Mouse (Mus musculus) MEL (cell line): Measurements from ENCODE around the gene Acsm1. TPM values are rescaled to one million over a fixed set of nuclear protein-coding genes. Genes with fewer than 3 reads are reported as not detected.

ENCODE experiments used
- DNase-seq: peaks from one replicate; pipeline ENCODE4 v3.0.0; 2011; ENCODE audit warnings: low read depth, low spot score
- H3K27ac ChIP-seq: 2 replicates; pipeline ENCODE4 v1.5.1; 2012; ENCODE audit warnings: low read depth, mild to moderate bottlenecking, control low read depth, low read length, moderate library complexity; ENCODE audit not compliant: control insufficient read depth
- H3K27me3 ChIP-seq, 2 experiments: fragments of 150-350 bp in 1 of 2; sonication (generic) in 1 of 2; 2 replicates each; pipeline ENCODE4 v1.6.1; 2012; ENCODE audit warnings: low read length in 2 of 2, mild to moderate bottlenecking in 2 of 2, improper control_type of control experiment in 1 of 2, moderate library complexity in 1 of 2; ENCODE audit not compliant: insufficient read depth in 2 of 2, control insufficient read depth in 1 of 2
- H3K36me3 ChIP-seq, 2 experiments: 2 replicates each; pipeline ENCODE4 v1.6.1; 2012 to 2014; ENCODE audit warnings: low read length in 2 of 2, improper control_type of control experiment in 1 of 2, inconsistent platforms in 1 of 2, mild to moderate bottlenecking in 1 of 2; ENCODE audit not compliant: insufficient read depth in 2 of 2, control insufficient read depth in 1 of 2
- H3K4me1 ChIP-seq, 2 experiments: fragments of 150-350 bp in 1 of 2; sonication (generic) in 1 of 2; 2 replicates each; pipeline ENCODE4 v1.6.1; 2012; ENCODE audit warnings: low read length in 2 of 2, improper control_type of control experiment in 1 of 2, mild to moderate bottlenecking in 1 of 2; ENCODE audit not compliant: insufficient read depth in 2 of 2, control insufficient read depth in 1 of 2
- H3K4me3 ChIP-seq, 2 experiments: fragments of 150-350 bp in 1 of 2; sonication (generic) in 1 of 2; 2 replicates each; pipeline ENCODE4 v1.5.1; 2012; ENCODE audit warnings: low read depth in 2 of 2, low read length in 2 of 2, mild to moderate bottlenecking in 2 of 2, moderate library complexity in 2 of 2, control low read depth in 1 of 2, improper control_type of control experiment in 1 of 2; ENCODE audit not compliant: control insufficient read depth in 1 of 2, insufficient read depth in 1 of 2
- H3K79me2 ChIP-seq: 2 replicates; pipeline ENCODE4 v1.6.1; 2012; ENCODE audit warnings: mild to moderate bottlenecking, low read length, moderate library complexity; ENCODE audit not compliant: control insufficient read depth, poor library complexity, insufficient read depth
- H3K9ac ChIP-seq: 2 replicates; pipeline ENCODE4 v1.6.1; 2012; ENCODE audit warnings: low read depth, mild to moderate bottlenecking, control low read depth, low read length, moderate library complexity; ENCODE audit not compliant: control insufficient read depth, poor library complexity, severe bottlenecking
- H3K9me3 ChIP-seq: fragments of 150-350 bp; sonication (generic); replicated peaks from 2 replicates; pipeline ENCODE4 v1.6.1; 2012; ENCODE audit warnings: mild to moderate bottlenecking, low read length, improper control_type of control experiment, moderate library complexity; ENCODE audit not compliant: insufficient read depth
- CHD1 ChIP-seq: IDR thresholded peaks from 2 replicates; pipeline ENCODE4 v1.6.1; 2012; ENCODE audit warnings: low read depth, mild to moderate bottlenecking, inconsistent platforms, low read length, improper control_type of control experiment
- CTCF ChIP-seq, 3 experiments: IDR thresholded peaks in 2 of 3; conservative IDR thresholded peaks in 1 of 3; 2 replicates each; pipeline ENCODE4 v1.5.1; 2011 to 2012; ENCODE audit warnings: low read length in 3 of 3, low read depth in 2 of 3, mild to moderate bottlenecking in 2 of 3, improper control_type of control experiment in 1 of 3, inconsistent platforms in 1 of 3, mixed read lengths in 1 of 3, moderate library complexity in 1 of 3; ENCODE audit not compliant: control insufficient read depth in 1 of 3, insufficient read depth in 1 of 3, poor library complexity in 1 of 3, severe bottlenecking in 1 of 3
- E2F4 ChIP-seq: IDR thresholded peaks from 2 replicates; pipeline ENCODE4 v1.6.1; 2011; ENCODE audit warnings: low read depth, low read length, improper control_type of control experiment, borderline replicate concordance
- ELF1 ChIP-seq: IDR thresholded peaks from 2 replicates; pipeline ENCODE4 v1.6.1; 2014; ENCODE audit warnings: low read depth, mild to moderate bottlenecking, inconsistent platforms, low read length, improper control_type of control experiment, moderate library complexity
- HCFC1 ChIP-seq: IDR thresholded peaks from 2 replicates; pipeline ENCODE4 v1.6.1; 2012; ENCODE audit warnings: low read depth, mild to moderate bottlenecking, inconsistent platforms, low read length, improper control_type of control experiment, moderate library complexity
- JUND ChIP-seq: IDR thresholded peaks from 2 replicates; pipeline ENCODE4 v1.6.1; 2011; ENCODE audit warnings: low read depth, mild to moderate bottlenecking, improper control_type of control experiment, low read length
- KAT2A ChIP-seq: conservative IDR thresholded peaks from 2 replicates; pipeline ENCODE4 v1.6.1; 2012; ENCODE audit warnings: low read depth, low read length, improper control_type of control experiment, inconsistent platforms
- MAFK ChIP-seq: IDR thresholded peaks from 2 replicates; pipeline ENCODE4 v1.6.1; 2011; ENCODE audit warnings: low read depth, mild to moderate bottlenecking, low read length, improper control_type of control experiment, borderline replicate concordance
- MXI1 ChIP-seq: IDR thresholded peaks from 2 replicates; pipeline ENCODE4 v1.6.1; 2011; ENCODE audit warnings: mild to moderate bottlenecking, low read depth, low read length, improper control_type of control experiment
- MYC ChIP-seq: IDR thresholded peaks from 2 replicates; pipeline ENCODE4 v1.6.1; 2011; ENCODE audit warnings: low read depth, mild to moderate bottlenecking, low read length, improper control_type of control experiment, moderate library complexity
- NRF1 ChIP-seq: IDR thresholded peaks from 2 replicates; pipeline ENCODE4 v1.6.1; 2014; ENCODE audit warnings: low read depth, mild to moderate bottlenecking, inconsistent platforms, low read length, improper control_type of control experiment, moderate library complexity; ENCODE audit not compliant: poor library complexity, insufficient read depth, severe bottlenecking
- POLR2A ChIP-seq, 2 experiments: IDR thresholded peaks; 2 replicates each; pipeline ENCODE4 v1.6.1; 2011 to 2012; ENCODE audit warnings: low read length in 2 of 2, mild to moderate bottlenecking in 2 of 2, control low read depth in 1 of 2, improper control_type of control experiment in 1 of 2, low read depth in 1 of 2, moderate library complexity in 1 of 2; ENCODE audit not compliant: control insufficient read depth in 1 of 2, insufficient read depth in 1 of 2, poor library complexity in 1 of 2
- RCOR1 ChIP-seq: IDR thresholded peaks from 2 replicates; pipeline ENCODE4 v1.6.1; 2012; ENCODE audit warnings: low read depth, mild to moderate bottlenecking, inconsistent platforms, low read length, improper control_type of control experiment
- SIN3A ChIP-seq: IDR thresholded peaks from 2 replicates; pipeline ENCODE4 v1.6.1; 2012; ENCODE audit warnings: low read length, improper control_type of control experiment, inconsistent platforms
- USF1 ChIP-seq: IDR thresholded peaks from 2 replicates; pipeline ENCODE4 v1.6.1; 2014; ENCODE audit warnings: low read depth, mild to moderate bottlenecking, inconsistent platforms, low read length, improper control_type of control experiment, moderate library complexity
- ZC3H11A ChIP-seq: IDR thresholded peaks from 2 replicates; pipeline ENCODE4 v1.6.1; 2012; ENCODE audit warnings: low read depth, mild to moderate bottlenecking, inconsistent platforms, low read length, improper control_type of control experiment
- ZNF384 ChIP-seq: IDR thresholded peaks from 2 replicates; pipeline ENCODE4 v1.6.1; 2012; ENCODE audit warnings: low read depth, mild to moderate bottlenecking, inconsistent platforms, low read length, improper control_type of control experiment
- polyA plus RNA-seq, 2 experiments: library from polyadenylated mRNA; stranded (reverse) in 1 of 2; unstranded in 1 of 2; fragments of >175 nt in 1 of 2; fragments of >200 nt in 1 of 2; gene quantifications; 2 replicates each; pipeline versions ENCODE4 v1.2.1 to v1.2.4; 2012; ENCODE audit warnings: low replicate concordance in 2 of 2, low read depth in 1 of 2; ENCODE audit not compliant: insufficient read length in 2 of 2, insufficient read depth in 1 of 2, missing spikeins in 1 of 2
- total RNA-seq: library from RNA; depleted of rRNA; stranded (reverse); fragments of 300-350 nt; gene quantifications from 2 replicates; pipeline ENCODE4 v1.2.3, GENCODE M21; 2012

Acsm1 gene
- total and polyA plus RNA-seq, 3 experiments: not detected

DNA sequence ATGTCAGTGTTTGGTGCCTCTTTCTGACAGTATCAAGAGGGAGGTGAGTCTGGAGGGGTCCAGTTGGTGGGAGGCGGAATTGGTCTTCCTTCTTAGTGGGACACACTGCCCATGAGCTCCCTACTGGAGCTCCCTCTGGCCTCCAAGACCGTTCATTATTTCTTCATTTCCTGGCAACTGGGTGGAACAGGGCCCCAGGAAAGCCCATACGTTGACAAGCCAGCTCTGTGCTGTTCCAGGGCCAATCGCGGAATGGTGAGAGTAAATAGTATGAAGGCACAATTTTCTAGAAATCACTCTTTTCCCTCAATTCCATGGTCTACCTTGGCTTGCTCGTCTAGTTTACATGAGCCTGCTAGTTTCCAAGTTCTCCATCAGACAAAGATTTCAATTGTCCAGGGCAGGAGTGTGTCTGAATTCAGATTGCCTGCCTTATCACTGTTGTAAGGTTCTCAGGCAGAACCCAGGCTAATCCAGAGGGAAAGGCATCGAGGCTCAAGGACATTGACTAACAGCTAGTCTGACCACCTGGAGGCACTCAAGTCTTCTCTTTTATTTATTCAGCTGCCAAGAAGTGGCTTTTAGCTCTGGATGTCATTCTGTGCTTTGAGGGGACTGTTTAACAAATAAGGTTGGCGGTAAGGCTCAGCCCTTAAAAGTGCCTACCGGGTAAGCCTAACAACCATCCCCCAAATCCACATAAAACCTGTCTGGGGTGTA, 1.1 kb downstream of the Acsm1 start:
- Histone ChIP-seq H3K27ac (no peak overlapping the region), H3K79me2 (no peaks in the 10 kb centered on the region), H3K27me3 (no peaks in the 10 kb centered on the region), H3K4me1 (no peaks in the 10 kb centered on the region), H3K9me3 (no peaks in the 10 kb centered on the region), H3K9ac (no peak overlapping the region)
- no peak for DNase-seq
- no peak for TF ChIP-seq USF1
- TF ChIP-seq MXI1: no peak
- no peak for TF ChIP-seq POLR2A (IDR thresholded peaks at IDR 0.05; ENCODE audit: control insufficient read depth in 1 of 2, insufficient read depth in 1 of 2, low read depth in 1 of 2, low read length in 2 of 2, poor library complexity in 1 of 2)
- TF ChIP-seq NRF1: no peak
- no peak for TF ChIP-seq ZNF384
- TF ChIP-seq RCOR1: no peak
- no peak for TF ChIP-seq MYC
- no peak for TF ChIP-seq E2F4
- TF ChIP-seq, all 39 proteins: peak for 0
- Histone ChIP-seq H3K4me3 (no peak overlapping the region), H3K36me3 (no peaks in the 10 kb centered on the region)

- Histone ChIP-seq H3K4me3 (no peak overlapping the region), H3K4me1 (no peaks in the 10 kb centered on the region), H3K9ac (no peak overlapping the region), H3K27ac (no peak overlapping the region), H3K79me2 (no peaks in the 10 kb centered on the region), H3K9me3 (no peaks in the 10 kb centered on the region), H3K36me3 (no peaks in the 10 kb centered on the region), H3K27me3 (no peaks in the 10 kb centered on the region)
- TF ChIP-seq ELF1: no peak
- TF ChIP-seq ZC3H11A: no peak
- TF ChIP-seq NRF1: no peak
- TF ChIP-seq CHD1: no peak
- TF ChIP-seq ZNF384: no peak
- no peak for DNase-seq
Measured at GRCm38 (mm10) chr7:119616531-119616930, 9.7 kb downstream of the Acsm1 start.

DNA sequence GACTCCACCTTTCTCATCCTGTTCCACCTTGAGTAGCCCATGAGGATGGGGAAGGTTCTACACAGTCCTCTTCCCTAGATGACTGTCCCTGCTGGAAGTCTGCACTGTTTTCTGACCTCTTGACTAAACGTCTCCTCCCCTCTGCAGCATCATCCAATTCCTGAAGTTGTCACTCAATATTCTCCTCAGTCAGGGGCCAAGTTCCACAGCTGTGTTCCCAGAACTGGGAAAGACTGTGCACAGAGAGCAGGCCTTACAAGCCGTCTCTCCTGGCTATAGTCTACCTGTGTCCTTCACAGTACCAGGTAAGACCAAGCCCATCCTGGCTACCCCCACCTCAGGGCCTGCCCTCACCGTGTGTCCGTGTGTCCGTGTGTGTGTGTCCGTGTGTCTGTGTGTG, 10.8 kb downstream of the Acsm1 start:
- H3K79me2 ChIP-seq: no peaks in the 10 kb centered on the region
- TF ChIP-seq JUND (no peak), MAFK (no peak), SIN3A (no peak), HCFC1 (no peak), ZNF384 (no peak), E2F4 (no peak), CHD1 (no peak), KAT2A (no peak), CTCF (IDR thresholded peaks at IDR 0.05 in 2 of 3, conservative IDR thresholded peaks at IDR 0.05 in 1 of 3; ENCODE audit: control insufficient read depth in 1 of 3, insufficient read depth in 1 of 3, low read depth in 2 of 3, low read length in 3 of 3, poor library complexity in 1 of 3, severe bottlenecking in 1 of 3) (no peak), NRF1 (no peak), RCOR1 (no peak)
- no peak overlapping the region for H3K4me3 ChIP-seq
- H3K36me3 ChIP-seq: no peaks in the 10 kb centered on the region
- H3K27ac ChIP-seq: no peak overlapping the region
- H3K4me1 ChIP-seq: no peaks in the 10 kb centered on the region
- DNase-seq: no peak
- H3K9me3 ChIP-seq: no peaks in the 10 kb centered on the region
- no peaks in the 10 kb centered on the region for H3K27me3 ChIP-seq
- no peak overlapping the region for H3K9ac ChIP-seq
